Mouse (Mus musculus) urinary bladder, postnatal 14 days (tissue): Measurements from ENCODE around the gene Pax8.

Experiments
- DNase-seq: peaks from one replicate; pipeline ENCODE4 v3.0.0; 2021; ENCODE audit warnings: low spot score

Gene Pax8

GRCm38 (mm10) chr2:24475420-24475819, at the start of gene Pax8:
Gene Pax8, minus strand, starts transcription at chr2:24475599.
- peak; percentile 28 for DNase-seq

- peak; percentile 6 for DNase-seq
Measured at GRCm38 (mm10) chr2:24521430-24522226, 46.2 kb upstream of the Pax8 start.

GRCm38 (mm10) chr2:24520576-24521272, 45.3 kb upstream of the Pax8 start:
- no peak for DNase-seq

- DNase-seq, result no peak
Measured at GRCm38 (mm10) chr2:24516946-24517345, 41.5 kb upstream of the Pax8 start.

GRCm38 (mm10) chr2:24507359-24507758, 32.0 kb upstream of the Pax8 start:
- DNase-seq, result no peak

- DNase-seq, result no peak
Measured at GRCm38 (mm10) chr2:24502963-24503471, 27.6 kb upstream of the Pax8 start.

GRCm38 (mm10) chr2:24500921-24501320, 25.5 kb upstream of the Pax8 start:
- no peak for DNase-seq

- no peak for DNase-seq
Measured at GRCm38 (mm10) chr2:24490564-24490963, 15.2 kb upstream of the Pax8 start.

- no peak for DNase-seq
Measured at GRCm38 (mm10) chr2:24488660-24489059, 13.3 kb upstream of the Pax8 start.

GRCm38 (mm10) chr2:24487056-24487825, 11.8 kb upstream of the Pax8 start:
- DNase-seq, result no peak

GRCm38 (mm10) chr2:24485398-24485797, 10.0 kb upstream of the Pax8 start:
- DNase-seq, result no peak

GRCm38 (mm10) chr2:24479906-24480305, 4.5 kb upstream of the Pax8 start:
- no peak for DNase-seq

GRCm38 (mm10) chr2:24479151-24479550, 3.8 kb upstream of the Pax8 start:
- no peak for DNase-seq

- DNase-seq, result no peak
Measured at GRCm38 (mm10) chr2:24478611-24479010, 3.2 kb upstream of the Pax8 start.

- no peak for DNase-seq
Measured at GRCm38 (mm10) chr2:24474514-24475378, 653 bp downstream of the Pax8 start.

- DNase-seq, result no peak
Measured at GRCm38 (mm10) chr2:24473641-24474511, 1.5 kb downstream of the Pax8 start.

- DNase-seq, result no peak
Measured at GRCm38 (mm10) chr2:24472677-24473076, 2.7 kb downstream of the Pax8 start.

GRCm38 (mm10) chr2:24472111-24472510, 3.3 kb downstream of the Pax8 start:
- no peak for DNase-seq

GRCm38 (mm10) chr2:24469102-24469501, 6.3 kb downstream of the Pax8 start:
- no peak for DNase-seq

GRCm38 (mm10) chr2:24468430-24468829, 7.0 kb downstream of the Pax8 start:
- no peak for DNase-seq
